In the genomic region with DNA sequence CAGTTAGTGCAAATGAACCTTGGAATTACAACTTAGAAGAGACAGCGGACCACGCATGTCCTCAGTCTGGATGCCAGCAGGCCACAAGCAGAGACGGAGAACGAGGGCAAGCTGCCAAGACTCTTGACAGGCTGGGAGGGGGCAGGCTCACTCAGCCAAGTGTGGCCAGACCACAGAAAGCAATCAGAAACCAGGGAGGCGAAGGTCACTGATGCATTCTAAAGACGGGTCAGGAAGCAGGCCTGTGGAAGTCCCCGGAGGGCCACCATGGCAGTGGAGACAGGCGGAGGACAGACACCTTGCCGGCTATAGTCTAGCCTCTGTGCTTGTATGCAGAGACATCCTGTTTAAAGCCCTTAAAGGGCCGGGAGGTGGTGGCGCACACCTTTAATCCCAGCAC, we compare ENCODE assay signal across 9 mouse cellular contexts.
DNase-seq lines count a peak whose midpoint lies in the region; ATAC-seq and TF ChIP-seq lines count a peak whose summit lies in the region.
"Had no signal": no experiment of that assay in that cellular context is flagged by ENCODE, and none has a peak within 500 bp of the region (broad histone marks: within the 10 kb centered on the region; RNA-seq: fewer than 3 reads in every experiment).

No protein-coding gene starts in this region.

- H3K4me1 ChIP-seq in hindbrain, embryonic 15.5 days (replicated peaks): peaks cover 22% of the 10 kb centered on the region
- H3K4me1 ChIP-seq in hindbrain, embryonic 11.5 days (replicated peaks; ENCODE audit: control insufficient read depth, insufficient read depth, low read length): no peaks in the 10 kb centered on the region; the same call in 1 of the 2 replicates
- H3K4me1 ChIP-seq in kidney, adult 2 months (ENCODE audit: control insufficient read depth, insufficient read depth, low read length): peaks cover 4% of the 10 kb centered on the region; the same call in 1 of the 2 replicates

- no peak for DNase-seq in hindbrain, embryonic 11.5 days (ENCODE audit: low spot score)
- peak; percentile 77 for DNase-seq in gastrocnemius, postnatal 10 days
- peak; percentile 98 for DNase-seq in kidney, adult 2 months
- DNase-seq in left cerebral cortex, postnatal 14 days (ENCODE audit: low spot score in 2 of 2): peak; percentile 78 to 84
- DNase-seq in ovary, postnatal 14 days (ENCODE audit: low spot score): peak; percentile 73
- no peak for DNase-seq in thymus, postnatal 14 days

- whole genome bisulfite sequencing in hindbrain, embryonic 15.5 days: 38% methylated on average over 11 of the region's 11 CpGs
- 79% methylated on average over 11 of the region's 11 CpGs for WGBS in hindbrain, embryonic 11.5 days
- 16% methylated on average over 11 of the region's 11 CpGs for WGBS in kidney, adult 2 months

- H3K4me2 ChIP-seq in hindbrain, embryonic 15.5 days: no peak overlapping the region
- H3K4me2 ChIP-seq in hindbrain, embryonic 11.5 days (replicated peaks; ENCODE audit: low read depth, low read length): no peak overlapping the region

- peaks cover 65% of the 10 kb centered on the region for H3K36me3 ChIP-seq in hindbrain, embryonic 15.5 days
- peaks cover 14% of the 10 kb centered on the region for H3K36me3 ChIP-seq in hindbrain, embryonic 11.5 days (ENCODE audit: control insufficient read depth, insufficient read depth, low read length)
- H3K36me3 ChIP-seq in kidney, adult 2 months (ENCODE audit: control insufficient read depth, insufficient read depth, low read length): peaks cover 6% of the 10 kb centered on the region

- intact Hi-C loops in left cerebral cortex, postnatal 14 days (cut with DNase I): no loop called here

- H3K27me3 ChIP-seq in hindbrain, embryonic 15.5 days: no peaks in the 10 kb centered on the region
- no peaks in the 10 kb centered on the region for H3K27me3 ChIP-seq in hindbrain, embryonic 11.5 days (ENCODE audit: control insufficient read depth, insufficient read depth, low read length)
- no peaks in the 10 kb centered on the region for H3K27me3 ChIP-seq in kidney, adult 2 months (replicated peaks; ENCODE audit: control insufficient read depth, insufficient read depth, low read length)

- peak; percentile 63 for ATAC-seq in hindbrain, embryonic 15.5 days (ENCODE audit: low FRiP score, low read depth)
- ATAC-seq in hindbrain, embryonic 11.5 days (ENCODE audit: low FRiP score): no peak
- ATAC-seq in cerebellum, adult (ENCODE audit: insufficient number of reproducible peaks, low FRiP score, low TSS enrichment): peak; percentile 45; the same call in 1 of the 2 replicates

- no peaks in the 10 kb centered on the region for H3K9me3 ChIP-seq in hindbrain, embryonic 15.5 days
- H3K9me3 ChIP-seq in hindbrain, embryonic 11.5 days (ENCODE audit: control insufficient read depth, low read length): no peaks in the 10 kb centered on the region

- H3K27ac ChIP-seq in hindbrain, embryonic 15.5 days (replicated peaks): 0 out of 2 replicates have a peak overlapping the region, but pooled peaks have one; percentile 27
- H3K27ac ChIP-seq in hindbrain, embryonic 11.5 days (ENCODE audit: low read depth, low read length): no peak overlapping the region
- H3K27ac ChIP-seq in kidney, adult 2 months (ENCODE audit: insufficient read depth, low read depth, low read length): peak overlapping the region; percentile 26; the same call in 1 of the 2 replicates

- H3K4me3 ChIP-seq in hindbrain, embryonic 15.5 days: no peak overlapping the region
- H3K4me3 ChIP-seq in hindbrain, embryonic 11.5 days (ENCODE audit: low read depth, low read length): no peak overlapping the region
- H3K4me3 ChIP-seq in kidney, adult 2 months (ENCODE audit: insufficient read depth, low read depth, low read length): no peak overlapping the region
- H3K4me3 ChIP-seq: erythroblast, embryonic 14.5 days had no signal

- no peak for TF ChIP-seq POLR2A in kidney, adult 2 months (IDR thresholded peaks at IDR 0.05; ENCODE audit: low read depth, low read length)

- TF ChIP-seq CTCF in kidney, adult 2 months (conservative IDR thresholded peaks at IDR 0.05; ENCODE audit: insufficient read depth, insufficient read length, low read depth, low read length): no peak

- H3K9ac ChIP-seq in hindbrain, embryonic 15.5 days: no peak overlapping the region
- H3K9ac ChIP-seq in hindbrain, embryonic 11.5 days (ENCODE audit: low read depth, low read length): no peak overlapping the region

Comparison
In these comparisons a context has a peak if more than half of its experiments do, and no peak if none do; other contexts are left out.
1. DNase-seq: peak in gastrocnemius, postnatal 10 days (single experiment), kidney, adult 2 months (single experiment), left cerebral cortex, postnatal 14 days (2 of 2) and ovary, postnatal 14 days (single experiment); none in hindbrain, embryonic 11.5 days (single experiment) and thymus, postnatal 14 days (single experiment).